Mouse (Mus musculus): ENCODE measurements around the gene Cntn5.

DNA sequence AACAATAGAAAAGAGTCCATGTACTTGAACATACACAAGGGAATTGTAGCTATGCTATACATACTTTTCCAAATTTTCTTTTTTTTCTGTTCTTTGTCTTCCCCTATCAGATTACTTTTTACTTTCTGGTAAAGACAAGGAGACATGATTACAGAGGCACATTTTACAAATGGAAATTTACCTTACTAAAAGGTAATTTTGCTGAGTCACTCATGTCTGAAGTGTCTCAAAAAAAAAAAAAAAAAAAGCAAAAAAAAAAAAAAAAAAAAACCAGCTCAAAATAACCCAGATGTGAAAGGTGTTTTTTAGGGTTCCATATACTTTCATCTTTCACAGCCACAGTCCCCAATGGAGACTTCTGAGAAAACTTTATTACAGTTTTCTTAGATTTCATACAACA lies 492.5 kb downstream of the Cntn5 start:
- TF ChIP-seq CTCF (conservative IDR thresholded peaks at IDR 0.05; ENCODE audit: low read length) (no peak), NANOG (IDR thresholded peaks at IDR 0.05; ENCODE audit: borderline replicate concordance, low read length) (no peak)
